8 mouse cellular contexts compared by ENCODE assay signal in genomic region chr16:94269635-94270034, GRCm38 (mm10). TPM values are rescaled to one million over a fixed set of nuclear protein-coding genes. Genes with fewer than 3 reads are reported as not detected.
DNase-seq lines count a peak whose midpoint lies in the region; ATAC-seq and TF ChIP-seq lines count a peak whose summit lies in the region.

No protein-coding gene starts in this region.

- no peaks in the 10 kb centered on the region for H3K27me3 ChIP-seq in heart, embryonic 11.5 days (ENCODE audit: control insufficient read depth, insufficient read depth, low read length)
- H3K27me3 ChIP-seq in kidney, embryonic 14.5 days (ENCODE audit: control insufficient read depth, insufficient read depth, low read length), result no peaks in the 10 kb centered on the region
- H3K27me3 ChIP-seq in limb, embryonic 13.5 days, result peaks cover 9% of the 10 kb centered on the region
- no peaks in the 10 kb centered on the region for H3K27me3 ChIP-seq in midbrain, postnatal 0 days (ENCODE audit: insufficient read depth, low read length)

- no peak overlapping the region for H3K27ac ChIP-seq in heart, embryonic 11.5 days (ENCODE audit: low read depth, low read length)
- H3K27ac ChIP-seq in kidney, embryonic 14.5 days (ENCODE audit: low read depth, low read length), result no peak overlapping the region
- no peak overlapping the region for H3K27ac ChIP-seq in limb, embryonic 13.5 days
- no peak overlapping the region for H3K27ac ChIP-seq in midbrain, postnatal 0 days (ENCODE audit: low read depth, low read length)

- DNase-seq in CD4-positive helper T cell, adult 2 months (ENCODE audit: low read depth, low spot score), result peak; percentile 61
- DNase-seq in brain, embryonic 14.5 days (ENCODE audit: low read depth), result peak; percentile 92
- peak; percentile 96 for DNase-seq in midbrain, postnatal 0 days (ENCODE audit: low spot score)
- peak; percentile 58 to 79 for DNase-seq in spleen, postnatal 10 days (ENCODE audit: low spot score in 2 of 2)

- 7% methylated on average over 9 of the region's 9 CpGs for WGBS in heart, embryonic 11.5 days (ENCODE audit: insufficient replicate concordance)
- WGBS in kidney, embryonic 14.5 days, result 3% methylated on average over 9 of the region's 9 CpGs
- 5% methylated on average over 9 of the region's 9 CpGs for WGBS in limb, embryonic 13.5 days
- 2% methylated on average over 9 of the region's 9 CpGs for WGBS in midbrain, postnatal 0 days

- 0 out of 2 replicates have a peak, but pooled peaks cover 2% of the 10 kb centered on the region for H3K36me3 ChIP-seq in heart, embryonic 11.5 days (ENCODE audit: control insufficient read depth, insufficient read depth, low read length)
- H3K36me3 ChIP-seq in kidney, embryonic 14.5 days (ENCODE audit: control insufficient read depth, insufficient read depth, low read length), result peaks cover 6% of the 10 kb centered on the region; the same call in 1 of the 2 replicates
- 0 out of 2 replicates have a peak, but pooled peaks cover 5% of the 10 kb centered on the region for H3K36me3 ChIP-seq in limb, embryonic 13.5 days
- H3K36me3 ChIP-seq in midbrain, postnatal 0 days (ENCODE audit: insufficient read depth, low read length), result peaks cover 14% of the 10 kb centered on the region

- peak overlapping the region; percentile 33; the same call in 1 of the 2 replicates for H3K4me2 ChIP-seq in heart, embryonic 11.5 days
- H3K4me2 ChIP-seq in kidney, embryonic 14.5 days (replicated peaks; ENCODE audit: low read depth, low read length), result no peak overlapping the region
- H3K4me2 ChIP-seq in limb, embryonic 13.5 days (replicated peaks), result peak overlapping the region; percentile 53
- H3K4me2 ChIP-seq in midbrain, postnatal 0 days (ENCODE audit: low read depth, low read length, poor library complexity, severe bottlenecking), result peak overlapping the region; percentile 35; the same call in 1 of the 2 replicates

- no peaks in the 10 kb centered on the region for H3K9me3 ChIP-seq in heart, embryonic 11.5 days (replicated peaks; ENCODE audit: control insufficient read depth, low read length)
- H3K9me3 ChIP-seq in kidney, embryonic 14.5 days (ENCODE audit: control insufficient read depth, low read length), result no peaks in the 10 kb centered on the region
- H3K9me3 ChIP-seq in limb, embryonic 13.5 days, result no peaks in the 10 kb centered on the region
- no peaks in the 10 kb centered on the region for H3K9me3 ChIP-seq in midbrain, postnatal 0 days (ENCODE audit: low read length)

- peak; percentile 98 for TF ChIP-seq CTCF in brain, embryonic 14.5 days (IDR thresholded peaks at IDR 0.05; ENCODE audit: borderline replicate concordance, extremely low read depth, insufficient read depth, insufficient read length)
- TF ChIP-seq CTCF in midbrain, postnatal 0 days (IDR thresholded peaks at IDR 0.05), result peak; percentile 97

- ATAC-seq in erythroblast, adult 5-6 weeks (replicated peaks; ENCODE audit: low FRiP score, poor library complexity, severe bottlenecking), result peak; percentile 77
- no peak for ATAC-seq in heart, embryonic 11.5 days (replicated peaks; ENCODE audit: insufficient number of reproducible peaks, low FRiP score, low TSS enrichment)
- ATAC-seq in kidney, embryonic 14.5 days (ENCODE audit: low FRiP score, low TSS enrichment), result peak; percentile 65
- ATAC-seq in limb, embryonic 13.5 days (ENCODE audit: low FRiP score, low read depth), result 0 out of 2 replicates have a peak, but pooled peaks have one; percentile 60
- peak; percentile 73 for ATAC-seq in midbrain, postnatal 0 days (ENCODE audit: low FRiP score)

- no peaks in the 10 kb centered on the region for H3K4me1 ChIP-seq in heart, embryonic 11.5 days (ENCODE audit: control insufficient read depth, insufficient read depth, low read length)
- H3K4me1 ChIP-seq in kidney, embryonic 14.5 days (ENCODE audit: control insufficient read depth, insufficient read depth, low read length), result no peaks in the 10 kb centered on the region
- peaks cover 21% of the 10 kb centered on the region for H3K4me1 ChIP-seq in limb, embryonic 13.5 days
- H3K4me1 ChIP-seq in midbrain, postnatal 0 days (ENCODE audit: insufficient read depth, low read length), result no peaks in the 10 kb centered on the region

- H3K4me3 ChIP-seq in heart, embryonic 11.5 days (ENCODE audit: low read depth, low read length), result no peak overlapping the region
- no peak overlapping the region for H3K4me3 ChIP-seq in kidney, embryonic 14.5 days (ENCODE audit: low read length)
- peak overlapping the region; percentile 7; the same call in 1 of the 2 replicates for H3K4me3 ChIP-seq in limb, embryonic 13.5 days
- no peak overlapping the region for H3K4me3 ChIP-seq in midbrain, postnatal 0 days (ENCODE audit: low read depth, low read length)

- no peak for TF ChIP-seq POLR2A in brain, embryonic 14.5 days (IDR thresholded peaks at IDR 0.05; ENCODE audit: borderline replicate concordance, extremely low read depth, insufficient read depth, insufficient read length, poor library complexity, severe bottlenecking)

- no peak overlapping the region for H3K9ac ChIP-seq in heart, embryonic 11.5 days (ENCODE audit: low read depth, low read length)
- no peak overlapping the region for H3K9ac ChIP-seq in kidney, embryonic 14.5 days (ENCODE audit: low read depth, low read length)
- H3K9ac ChIP-seq in limb, embryonic 13.5 days, result no peak overlapping the region
- H3K9ac ChIP-seq in midbrain, postnatal 0 days (replicated peaks; ENCODE audit: low read length, poor library complexity, severe bottlenecking), result 0 out of 2 replicates have a peak overlapping the region, but pooled peaks have one; percentile 13

RNA-seq across cellular contexts. Expression of gene Hlcs, which starts 43.7 kb away (rescaled TPM):
- polyA plus RNA-seq in brain, embryonic 14.5 days (2012; rRNA removed), result 6.3 and 7.2 TPM in 2 replicates
- total RNA-seq in erythroblast, adult 5-6 weeks (2015; ENCODE audit: low replicate concordance), result 0.96 and 2.1 TPM in 2 replicates
- total RNA-seq in erythroblast, adult 5-6 weeks (2017; ENCODE audit: low replicate concordance), result 0.94 and 2.6 TPM in 2 replicates
- 7.7 and 8.5 TPM in 2 replicates for polyA plus RNA-seq in heart, embryonic 11.5 days (2014; fragmentation: Nextera tagmentation; extraction: Ambion mirVana)
- 9.0 and 12.5 TPM in 2 replicates for polyA plus RNA-seq in kidney, embryonic 14.5 days (2014; fragmentation: Nextera tagmentation; extraction: Ambion mirVana)
- 8.8 and 9.8 TPM in 2 replicates for polyA plus RNA-seq in limb, embryonic 13.5 days (2015; fragmentation: Nextera tagmentation; extraction: Ambion mirVana)
- 9.4 and 10.0 TPM in 2 replicates for total RNA-seq in midbrain, postnatal 0 days (2014; rRNA removed)
- 6.0 and 7.8 TPM in 2 replicates for polyA plus RNA-seq in midbrain, postnatal 0 days (2015; fragmentation: Nextera tagmentation; extraction: Ambion mirVana)

RNA-seq across cellular contexts. Expression of gene Ripply3, which starts 58.6 kb away (rescaled TPM):
- 1.1 and 1.4 TPM in 2 replicates for polyA plus RNA-seq in brain, embryonic 14.5 days (2012; rRNA removed)
- not detected in 2 replicates for total RNA-seq in erythroblast, adult 5-6 weeks (2015; ENCODE audit: low replicate concordance)
- total RNA-seq in erythroblast, adult 5-6 weeks (2017; ENCODE audit: low replicate concordance), result not detected in 2 replicates
- 4.9 and 6.0 TPM in 2 replicates for polyA plus RNA-seq in heart, embryonic 11.5 days (2014; fragmentation: Nextera tagmentation; extraction: Ambion mirVana)
- 14.6 and 15.3 TPM in 2 replicates for polyA plus RNA-seq in kidney, embryonic 14.5 days (2014; fragmentation: Nextera tagmentation; extraction: Ambion mirVana)
- polyA plus RNA-seq in limb, embryonic 13.5 days (2015; fragmentation: Nextera tagmentation; extraction: Ambion mirVana), result 3.1 and 3.2 TPM in 2 replicates
- 0.38 TPM in 1 of 2 replicates, not detected in the other for total RNA-seq in midbrain, postnatal 0 days (2014; rRNA removed)
- polyA plus RNA-seq in midbrain, postnatal 0 days (2015; fragmentation: Nextera tagmentation; extraction: Ambion mirVana), result 0.20 and 0.60 TPM in 2 replicates
